Mouse (Mus musculus) embryonic fibroblast, embryonic 13.5 days (primary cell): ENCODE results near the gene Gm16181. TPM values are rescaled to one million over a fixed set of nuclear protein-coding genes. Genes with fewer than 3 reads are reported as not detected.

Experiments
- H3K27ac ChIP-seq: 2 replicates; pipeline ENCODE4 v1.5.1; 2012; ENCODE audit warnings: low read length, control low read depth, inconsistent platforms; ENCODE audit not compliant: insufficient read depth
- H3K4me1 ChIP-seq: 2 replicates; pipeline ENCODE4 v1.6.1; 2011; ENCODE audit warnings: low read length; ENCODE audit not compliant: control insufficient read depth, insufficient read depth
- H3K4me3 ChIP-seq: 2 replicates; pipeline ENCODE4 v1.5.1; 2011; ENCODE audit warnings: mild to moderate bottlenecking, control low read depth, low read length; ENCODE audit not compliant: insufficient read depth
- CTCF ChIP-seq: IDR thresholded peaks from 2 replicates; pipeline ENCODE4 v1.5.1; 2011; ENCODE audit warnings: mild to moderate bottlenecking, control low read depth, low read length, moderate library complexity, borderline replicate concordance; ENCODE audit not compliant: insufficient read depth
- POLR2A ChIP-seq: IDR thresholded peaks from 2 replicates; pipeline ENCODE4 v1.6.1; 2011; ENCODE audit warnings: low read depth, mild to moderate bottlenecking, control low read depth, low read length, moderate library complexity
- polyA plus RNA-seq: library from polyadenylated mRNA; stranded (reverse); fragments of >200 nt; gene quantifications from 2 replicates; pipeline ENCODE4 v1.2.4, GENCODE M21; 2011; ENCODE audit warnings: low read depth; ENCODE audit not compliant: missing spikeins, insufficient read length

Gene Gm16181
- polyA plus RNA-seq, 1 experiment, result not detected

GRCm38 (mm10) chr17:35194844-35195630 is 25.6 kb upstream of the Gm16181 start:
- H3K4me1 ChIP-seq, result no peaks in the 10 kb centered on the region; the same call in 1 of the 2 replicates
- no peak overlapping the region for H3K27ac ChIP-seq
- peak overlapping the region; percentile 26; the same call in 1 of the 2 replicates for H3K4me3 ChIP-seq
- TF ChIP-seq CTCF, result no peak
- TF ChIP-seq POLR2A, result no peak

GRCm38 (mm10) chr17:35195631-35196320 is 24.9 kb upstream of the Gm16181 start:
- no peaks in the 10 kb centered on the region; the same call in 1 of the 2 replicates for H3K4me1 ChIP-seq
- peak overlapping the region; percentile 26 for H3K4me3 ChIP-seq
- H3K27ac ChIP-seq, result no peak overlapping the region
- peak; percentile 92 for TF ChIP-seq CTCF
- no peak for TF ChIP-seq POLR2A

GRCm38 (mm10) chr17:35196321-35196641 is 24.4 kb upstream of the Gm16181 start:
- TF ChIP-seq POLR2A (no peak), CTCF (no peak)
- Histone ChIP-seq H3K4me3 (no peak overlapping the region), H3K27ac (no peak overlapping the region), H3K4me1 (no peaks in the 10 kb centered on the region; the same call in 1 of the 2 replicates)

GRCm38 (mm10) chr17:35197126-35197525 is 23.5 kb upstream of the Gm16181 start:
- Histone ChIP-seq H3K4me3 (no peak overlapping the region), H3K27ac (no peak overlapping the region), H3K4me1 (no peaks in the 10 kb centered on the region; the same call in 1 of the 2 replicates)
- TF ChIP-seq CTCF (no peak), POLR2A (no peak)

- TF ChIP-seq CTCF, result no peak
- TF ChIP-seq POLR2A, result no peak
- Histone ChIP-seq H3K27ac (no peak overlapping the region), H3K4me1 (no peaks in the 10 kb centered on the region; the same call in 1 of the 2 replicates), H3K4me3 (no peak overlapping the region)
Measured at GRCm38 (mm10) chr17:35198029-35198428, 22.6 kb upstream of the Gm16181 start.

- TF ChIP-seq CTCF (no peak), POLR2A (no peak)
- Histone ChIP-seq H3K27ac (no peak overlapping the region), H3K4me1 (no peaks in the 10 kb centered on the region; the same call in 1 of the 2 replicates), H3K4me3 (no peak overlapping the region)
Measured at GRCm38 (mm10) chr17:35198946-35199345, 21.7 kb upstream of the Gm16181 start.

- Histone ChIP-seq H3K4me3 (no peak overlapping the region), H3K4me1 (no peaks in the 10 kb centered on the region; the same call in 1 of the 2 replicates), H3K27ac (no peak overlapping the region)
- no peak for TF ChIP-seq POLR2A
- TF ChIP-seq CTCF, result no peak
Measured at GRCm38 (mm10) chr17:35200398-35200797, 20.2 kb upstream of the Gm16181 start.

- TF ChIP-seq CTCF (no peak), POLR2A (no peak)
- no peak overlapping the region for H3K27ac ChIP-seq
- no peaks in the 10 kb centered on the region for H3K4me1 ChIP-seq
- H3K4me3 ChIP-seq, result no peak overlapping the region
Measured at GRCm38 (mm10) chr17:35201128-35201527, 19.5 kb upstream of the Gm16181 start.

GRCm38 (mm10) chr17:35201787-35202186 is 18.8 kb upstream of the Gm16181 start, which contains the start of gene Tnf:
TSS of gene Tnf (minus strand) at chr17:35202007.
- no peak for TF ChIP-seq POLR2A
- H3K27ac ChIP-seq, result no peak within 1 kb of the TSS
- no peak within 1 kb of the TSS for H3K4me3 ChIP-seq
- no peaks in the 10 kb centered on the region for H3K4me1 ChIP-seq

- TF ChIP-seq POLR2A (no peak), CTCF (no peak)
- Histone ChIP-seq H3K27ac (no peak overlapping the region), H3K4me3 (no peak overlapping the region), H3K4me1 (no peaks in the 10 kb centered on the region)
Measured at GRCm38 (mm10) chr17:35202442-35202841, 18.2 kb upstream of the Gm16181 start.
